Comparison of ENCODE assay signal across 10 mouse cellular contexts in genomic region chr16:23517754-23518566, GRCm38 (mm10). TPM values are rescaled to one million over a fixed set of nuclear protein-coding genes. Genes with fewer than 3 reads are reported as not detected.
DNase-seq lines count a peak whose midpoint lies in the region; ATAC-seq and TF ChIP-seq lines count a peak whose summit lies in the region.
"Had no signal": no experiment of that assay in that cellular context is flagged by ENCODE, and none has a peak within 500 bp of the region (broad histone marks: within the 10 kb centered on the region; RNA-seq: fewer than 3 reads in every experiment).

No protein-coding gene starts in this region.

- peak overlapping the region; percentile 49 for H3K4me2 ChIP-seq in liver, embryonic 13.5 days

- H3K9ac ChIP-seq in liver, embryonic 13.5 days: no peak overlapping the region

- no peak for TF ChIP-seq POLR2A in brain, embryonic 14.5 days (IDR thresholded peaks at IDR 0.05; ENCODE audit: borderline replicate concordance, extremely low read depth, insufficient read depth, insufficient read length, poor library complexity, severe bottlenecking)

- intact Hi-C loops in left cerebral cortex, postnatal 25 days (cut with DNase I): loop anchor here (2.0 kb wide), 1 partner anchor 17 kb away; no protein-coding TSS in a partner anchor

- peak; percentile 53 for ATAC-seq in liver, embryonic 13.5 days (ENCODE audit: low read depth)

- no peaks in the 10 kb centered on the region for H3K9me3 ChIP-seq in liver, embryonic 13.5 days (replicated peaks)

- no peaks in the 10 kb centered on the region; the same call in 1 of the 2 replicates for H3K27me3 ChIP-seq in liver, embryonic 13.5 days

- no peak overlapping the region for H3K4me3 ChIP-seq in liver, embryonic 13.5 days (replicated peaks)

- H3K36me3 ChIP-seq in liver, embryonic 13.5 days: 0 out of 2 replicates have a peak, but pooled peaks cover 5% of the 10 kb centered on the region

- DNase-seq in kidney, adult 11 months: peak; percentile 18
- DNase-seq in kidney, postnatal 4 days: no peak
- peak; percentile 73 for DNase-seq in adipocyte (ENCODE audit: low spot score)
- DNase-seq in brain, embryonic 14.5 days (ENCODE audit: low read depth): peak; percentile 84
- no peak for DNase-seq in liver, embryonic 13.5 days
- DNase-seq in urinary bladder, postnatal 4 days (ENCODE audit: low spot score in 2 of 2): no peak
- DNase-seq in cerebellum, adult 11-12 months: no peak
- DNase-seq in left cerebral cortex, postnatal 25 days (ENCODE audit: low spot score in 2 of 2): no peak
- DNase-seq: heart, postnatal 36 days; spleen, adult 18-20 months had no signal

- peaks cover 28% of the 10 kb centered on the region for H3K4me1 ChIP-seq in liver, embryonic 13.5 days (replicated peaks)

- H3K27ac ChIP-seq in liver, embryonic 13.5 days: peak overlapping the region; percentile 68

- 61% methylated on average over 20 of the region's 20 CpGs for WGBS in liver, embryonic 13.5 days (ENCODE audit: insufficient replicate concordance)

- TF ChIP-seq CTCF in brain, embryonic 14.5 days (IDR thresholded peaks at IDR 0.05; ENCODE audit: borderline replicate concordance, extremely low read depth, insufficient read depth, insufficient read length): no peak

RNA-seq across cellular contexts. Expression of gene Rtp4, which starts 2.1 kb away (rescaled TPM):
- 2.7 and 3.8 TPM in 2 replicates for polyA plus RNA-seq in brain, embryonic 14.5 days (2012; rRNA removed)
- 6.5 and 6.7 TPM in 2 replicates for polyA plus RNA-seq in liver, embryonic 13.5 days (2015; fragmentation: Nextera tagmentation; extraction: Ambion mirVana)
- total RNA-seq in left cerebral cortex, postnatal 25 days (2021): 1 to 10 TPM; 1.5 TPM

RNA-seq across cellular contexts. Expression of gene Masp1, which starts 2.7 kb away (rescaled TPM):
- 49.5 and 59.7 TPM in 2 replicates for polyA plus RNA-seq in brain, embryonic 14.5 days (2012; rRNA removed)
- 14.3 and 17.8 TPM in 2 replicates for polyA plus RNA-seq in liver, embryonic 13.5 days (2015; fragmentation: Nextera tagmentation; extraction: Ambion mirVana)
- total RNA-seq in left cerebral cortex, postnatal 25 days (2021): 10 to 100 TPM; 13.8 to 14.5 TPM

Comparison
In these comparisons a context has a peak if more than half of its experiments do, and no peak if none do; other contexts are left out.
1. DNase-seq: peak in kidney, adult 11 months (single experiment), adipocyte (single experiment) and brain, embryonic 14.5 days (single experiment); none in kidney, postnatal 4 days (0 of 2), liver, embryonic 13.5 days (single experiment), urinary bladder, postnatal 4 days (0 of 2), cerebellum, adult 11-12 months (single experiment) and left cerebral cortex, postnatal 25 days (0 of 2).